Mouse (Mus musculus) embryonic facial prominence, embryonic 15.5 days (tissue): ENCODE results near the gene Gm17387. TPM values are rescaled to one million over a fixed set of nuclear protein-coding genes. Genes with fewer than 3 reads are reported as not detected.

Experiments used
- ATAC-seq: fragments of 200-750 bp; cut with Nextera tagmentation; 2 replicates; pipeline ENCODE4 v1.8.0; 2017; ENCODE audit warnings: low read depth, moderate TSS enrichment; ENCODE audit not compliant: insufficient number of reproducible peaks, low FRiP score, low TSS enrichment
- H3K27ac ChIP-seq: fragments of 300-500 bp; sonication (generic); replicated peaks from 2 replicates; pipeline ENCODE4 v1.5.1; 2015; ENCODE audit warnings: mild to moderate bottlenecking, inconsistent platforms
- H3K27me3 ChIP-seq: fragments of 300-500 bp; sonication (generic); 2 replicates; pipeline ENCODE4 v1.6.1; 2015; ENCODE audit warnings: inconsistent platforms
- H3K36me3 ChIP-seq: fragments of 300-500 bp; sonication (generic); 2 replicates; pipeline ENCODE4 v1.6.1; 2015; ENCODE audit warnings: mild to moderate bottlenecking, inconsistent platforms
- H3K4me1 ChIP-seq: fragments of 300-500 bp; sonication (generic); 2 replicates; pipeline ENCODE4 v1.6.1; 2015; ENCODE audit warnings: inconsistent platforms
- H3K4me2 ChIP-seq: fragments of 300-500 bp; sonication (generic); replicated peaks from 2 replicates; pipeline ENCODE4 v1.6.1; 2015; ENCODE audit warnings: mild to moderate bottlenecking, inconsistent platforms
- H3K4me3 ChIP-seq: fragments of 300-500 bp; sonication (generic); replicated peaks from 2 replicates; pipeline ENCODE4 v1.5.1; 2015; ENCODE audit warnings: mild to moderate bottlenecking, inconsistent platforms
- H3K9ac ChIP-seq: fragments of 300-500 bp; sonication (generic); 2 replicates; pipeline ENCODE4 v1.6.1; 2015; ENCODE audit warnings: inconsistent platforms
- H3K9me3 ChIP-seq: fragments of 300-500 bp; sonication (generic); replicated peaks from 2 replicates; pipeline ENCODE4 v1.6.1; 2016; ENCODE audit warnings: inconsistent platforms
- WGBS: fragments of 180-500 bp; shearing (Covaris S2); methylation state at CpG from one replicate; pipeline ENCODE4 v1.1.7; 2015; 5-methylcytosine and 5-hydroxymethylcytosine counted together
- polyA plus RNA-seq: library from polyadenylated mRNA; unstranded; fragments of >200 nt; fragmentation: Nextera tagmentation; extraction: Ambion mirVana; gene quantifications from 2 replicates; pipeline ENCODE4 v1.2.1, GENCODE M21; 2015

Gm17387 gene
- polyA plus RNA-seq, 1 experiment from 2014 or later: not detected

DNA sequence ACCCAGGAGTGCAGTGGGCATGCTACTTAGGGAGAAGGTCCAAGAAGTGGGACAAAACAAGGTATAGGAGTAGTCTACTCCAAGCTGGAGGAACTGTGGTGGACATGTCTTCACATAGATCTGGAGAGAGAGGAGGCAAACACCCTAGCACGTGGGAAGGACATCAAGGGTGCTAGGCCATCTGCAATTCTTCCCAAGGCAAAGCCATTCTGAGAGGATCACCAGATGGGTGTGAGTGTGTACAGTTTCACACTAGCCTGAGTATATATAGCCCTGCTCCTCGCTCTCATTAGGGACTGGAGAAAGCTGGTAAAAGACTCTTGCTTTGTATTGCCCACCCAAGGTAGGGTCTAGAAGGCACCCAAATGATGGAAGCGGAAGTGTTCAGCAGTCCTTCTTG is 34.4 kb downstream of the Gm17387 start:
- peaks cover 21% of the 10 kb centered on the region; the same call in 1 of the 2 replicates for H3K36me3 ChIP-seq
- no peak overlapping the region for H3K27ac ChIP-seq
- no peak overlapping the region for H3K9ac ChIP-seq
- WGBS: 93% methylated on average over 3 of the region's 3 CpGs
- H3K4me2 ChIP-seq: no peak overlapping the region
- H3K4me3 ChIP-seq: no peak overlapping the region
- H3K27me3 ChIP-seq: no peaks in the 10 kb centered on the region
- no peak for ATAC-seq
- H3K9me3 ChIP-seq: no peaks in the 10 kb centered on the region
- H3K4me1 ChIP-seq: peaks cover 14% of the 10 kb centered on the region

- no peaks in the 10 kb centered on the region for H3K27me3 ChIP-seq
- H3K9me3 ChIP-seq: no peaks in the 10 kb centered on the region
- no peak overlapping the region for H3K4me3 ChIP-seq
- ATAC-seq: no peak
- H3K9ac ChIP-seq: no peak overlapping the region
- peaks cover 14% of the 10 kb centered on the region for H3K4me1 ChIP-seq
- H3K4me2 ChIP-seq: no peak overlapping the region
- no peak overlapping the region for H3K27ac ChIP-seq
- 77% methylated on average over 7 of the region's 7 CpGs for WGBS
- H3K36me3 ChIP-seq: peaks cover 21% of the 10 kb centered on the region; the same call in 1 of the 2 replicates
Observed at GRCm38 (mm10) chr7:141064175-141064574, 35.2 kb downstream of the Gm17387 start.

- Histone ChIP-seq H3K36me3 (peaks cover 21% of the 10 kb centered on the region; the same call in 1 of the 2 replicates), H3K4me2 (no peak overlapping the region), H3K27ac (no peak overlapping the region), H3K9ac (no peak overlapping the region), H3K9me3 (no peaks in the 10 kb centered on the region), H3K27me3 (0 out of 2 replicates have a peak, but pooled peaks cover under 1% of the 10 kb centered on the region), H3K4me1 (peaks cover 14% of the 10 kb centered on the region), H3K4me3 (no peak overlapping the region)
- 89% methylated on average over 7 of the region's 7 CpGs for WGBS
- no peak for ATAC-seq
Observed at GRCm38 (mm10) chr7:141064576-141064975, 35.6 kb downstream of the Gm17387 start.

DNA sequence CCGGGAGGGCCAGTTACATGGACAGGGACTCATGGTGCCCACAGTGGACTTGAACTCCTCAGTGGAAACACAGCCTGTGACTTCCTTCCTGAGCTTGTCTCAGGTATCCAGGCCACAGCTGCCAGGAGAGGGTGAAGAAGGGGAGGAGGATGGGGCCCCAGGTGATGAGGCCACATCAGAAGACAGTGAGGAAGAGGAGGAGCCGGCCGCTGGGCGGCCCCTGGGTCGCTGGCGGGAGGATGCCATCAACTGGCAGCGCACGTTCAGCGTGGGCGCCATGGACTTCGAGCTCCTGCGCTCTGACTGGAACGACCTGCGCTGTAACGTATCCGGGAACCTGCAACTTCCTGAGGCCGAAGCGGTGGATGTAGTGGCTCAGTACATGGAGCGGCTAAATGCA is 39.4 kb downstream of the Gm17387 start:
- ATAC-seq: no peak
- Histone ChIP-seq H3K27me3 (peaks cover 20% of the 10 kb centered on the region), H3K4me3 (no peak overlapping the region), H3K4me2 (no peak overlapping the region), H3K4me1 (peaks cover 18% of the 10 kb centered on the region), H3K36me3 (peaks cover 21% of the 10 kb centered on the region; the same call in 1 of the 2 replicates), H3K9me3 (no peaks in the 10 kb centered on the region), H3K9ac (no peak overlapping the region), H3K27ac (no peak overlapping the region)
- WGBS: 79% methylated on average over 19 of the region's 19 CpGs

- peaks cover 20% of the 10 kb centered on the region for H3K27me3 ChIP-seq
- H3K4me3 ChIP-seq: peak overlapping the region; percentile 34
- no peak; the same call in 1 of the 2 replicates for ATAC-seq
- no peak overlapping the region for H3K27ac ChIP-seq
- peaks cover 18% of the 10 kb centered on the region for H3K4me1 ChIP-seq
- WGBS: 1% methylated on average over 51 of the region's 51 CpGs
- H3K9ac ChIP-seq: 0 out of 2 replicates have a peak overlapping the region, but pooled peaks have one; percentile 15
- H3K9me3 ChIP-seq: no peaks in the 10 kb centered on the region
- peak overlapping the region; percentile 80 for H3K4me2 ChIP-seq
- peaks cover 11% of the 10 kb centered on the region; the same call in 1 of the 2 replicates for H3K36me3 ChIP-seq
Observed at GRCm38 (mm10) chr7:141070058-141070862, 41.3 kb downstream of the Gm17387 start.

DNA sequence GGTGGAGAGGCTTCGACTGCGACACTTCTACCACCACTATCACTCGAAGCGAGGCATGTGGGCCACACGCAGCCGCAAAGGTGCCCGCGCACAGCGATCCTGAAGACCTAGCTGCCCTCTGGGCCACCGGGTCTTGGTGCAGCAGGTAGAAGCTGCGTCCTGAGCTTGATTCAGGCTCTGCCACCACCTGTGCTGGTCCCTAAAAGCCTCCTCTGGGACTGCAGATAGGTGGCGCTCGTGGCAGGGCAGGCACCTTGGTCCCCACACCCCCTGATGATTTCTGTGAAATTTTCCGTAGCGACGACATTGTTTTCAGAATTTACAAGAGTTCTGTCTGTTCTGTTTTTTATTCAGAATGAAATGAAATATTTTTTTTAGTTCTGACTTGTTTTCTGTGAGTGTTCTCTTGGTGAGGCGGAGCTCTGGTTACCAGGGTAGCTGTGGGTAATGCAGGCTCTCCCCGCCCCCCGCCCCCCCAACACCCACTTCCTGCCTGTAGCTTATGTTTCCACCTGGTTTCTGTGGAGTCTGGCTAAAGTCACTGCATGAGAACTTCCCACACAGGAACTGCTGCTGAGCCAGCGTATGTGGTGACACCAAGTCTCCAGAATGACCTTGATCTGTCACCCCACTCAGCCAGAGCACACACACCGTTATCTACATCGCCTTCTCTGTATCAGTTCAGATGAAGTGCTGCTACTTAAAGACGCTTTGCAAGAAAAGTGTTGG is 43.2 kb downstream of the Gm17387 start:
- 27% methylated on average over 23 of the region's 23 CpGs for WGBS

GRCm38 (mm10) chr7:141073782-141074181 is 44.9 kb downstream of the Gm17387 start:
- H3K4me3 ChIP-seq: no peak overlapping the region
- H3K9me3 ChIP-seq: no peaks in the 10 kb centered on the region
- H3K4me1 ChIP-seq: peaks cover 18% of the 10 kb centered on the region
- no peak overlapping the region for H3K4me2 ChIP-seq
- no peaks in the 10 kb centered on the region for H3K36me3 ChIP-seq
- no peak overlapping the region for H3K9ac ChIP-seq
- H3K27ac ChIP-seq: no peak overlapping the region
- no peak for ATAC-seq
- WGBS: 68% methylated on average over 4 of the region's 4 CpGs
- H3K27me3 ChIP-seq: peaks cover 20% of the 10 kb centered on the region

More for the DNA sequence above, 43.2 kb downstream of the Gm17387 start:
- H3K36me3 ChIP-seq: 0 out of 2 replicates have a peak, but pooled peaks cover 6% of the 10 kb centered on the region
- H3K27me3 ChIP-seq: peaks cover 20% of the 10 kb centered on the region
- H3K27ac ChIP-seq: no peak overlapping the region
- peaks cover 18% of the 10 kb centered on the region for H3K4me1 ChIP-seq
- no peaks in the 10 kb centered on the region for H3K9me3 ChIP-seq
- no peak overlapping the region for H3K9ac ChIP-seq
- peak overlapping the region; percentile 21; the same call in 1 of the 2 replicates for H3K4me2 ChIP-seq
- no peak overlapping the region for H3K4me3 ChIP-seq
- ATAC-seq: no peak

GRCm38 (mm10) chr7:141077841-141078240 is 48.9 kb downstream of the Gm17387 start, which contains the start of gene Pkp3:
TSS of gene Pkp3 (plus strand) at chr7:141078218.
- Histone ChIP-seq H3K9me3 (no peaks in the 10 kb centered on the region), H3K36me3 (peaks cover 1% of the 10 kb centered on the region; the same call in 1 of the 2 replicates), H3K4me3 (peak within 1 kb of the TSS; percentile 44), H3K4me2 (peak within 1 kb of the TSS; percentile 41), H3K27ac (peak within 1 kb of the TSS; percentile 84), H3K27me3 (no peaks in the 10 kb centered on the region), H3K9ac (no peak within 1 kb of the TSS), H3K4me1 (peaks cover 3% of the 10 kb centered on the region; the same call in 1 of the 2 replicates)
- ATAC-seq: no peak
- 78% methylated on average over 15 of the region's 15 CpGs for WGBS

- 54% methylated on average over 4 of the region's 4 CpGs for WGBS
- no peaks in the 10 kb centered on the region for H3K27me3 ChIP-seq
- H3K4me1 ChIP-seq: peaks cover 3% of the 10 kb centered on the region; the same call in 1 of the 2 replicates
- H3K4me2 ChIP-seq: peak overlapping the region; percentile 41
- H3K27ac ChIP-seq: peak overlapping the region; percentile 84
- H3K36me3 ChIP-seq: peaks cover 5% of the 10 kb centered on the region; the same call in 1 of the 2 replicates
- peak overlapping the region; percentile 44 for H3K4me3 ChIP-seq
- 0 out of 2 replicates have a peak, but pooled peaks have one; percentile 40 for ATAC-seq
- no peak overlapping the region for H3K9ac ChIP-seq
- no peaks in the 10 kb centered on the region for H3K9me3 ChIP-seq
Observed at GRCm38 (mm10) chr7:141078876-141079275, 49.9 kb downstream of the Gm17387 start.
